Mouse (Mus musculus) cerebellum, adult 18-20 months (tissue): ENCODE data around the gene Rpl23.

Experiments
- DNase-seq, 2 experiments: peaks; one replicate each; pipeline ENCODE4 v3.0.0; 2021

The Rpl23 gene

DNA sequence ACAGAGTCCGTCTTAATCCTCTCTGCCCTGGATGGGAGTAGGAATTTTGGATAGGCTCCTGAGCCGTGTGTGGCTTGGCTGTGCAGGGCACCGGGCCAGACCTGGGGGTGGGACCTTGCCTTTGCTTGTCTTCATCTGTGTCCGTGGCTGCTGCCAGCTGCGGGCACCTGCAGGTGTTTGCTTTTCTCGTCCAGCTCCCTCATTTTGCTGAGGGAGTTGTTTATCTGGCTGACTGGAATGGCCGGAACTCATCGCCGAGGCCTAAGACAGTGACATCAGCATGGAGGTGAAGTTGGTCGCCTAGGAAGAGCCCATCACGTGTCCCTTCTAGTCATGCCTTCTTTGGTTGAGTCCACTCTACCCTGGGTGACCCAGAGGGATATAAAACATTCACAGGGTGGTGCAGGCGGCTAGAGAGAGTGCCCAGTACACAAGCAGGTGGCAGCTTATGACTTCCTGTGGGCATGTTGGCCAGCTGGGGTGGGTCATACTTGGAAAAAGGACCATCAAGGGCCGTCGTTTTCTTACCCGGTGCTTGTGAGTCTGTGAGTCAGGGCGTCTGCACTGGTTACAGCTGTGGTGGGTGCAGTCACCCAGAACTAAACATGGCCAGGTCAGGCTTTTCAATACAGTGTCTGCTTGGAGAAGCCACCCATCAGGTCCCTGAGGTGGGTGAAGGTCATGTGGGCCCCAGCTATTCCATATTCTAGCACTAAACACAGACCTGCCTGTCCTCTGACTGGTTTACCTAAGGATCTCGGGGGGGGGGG is 31.7 kb upstream of the Rpl23 start:
- no peak for DNase-seq

- DNase-seq: no peak
These were observed 30.8 kb upstream of the Rpl23 start for GRCm38 (mm10) chr11:97813085-97813484.

GRCm38 (mm10) chr11:97812491-97812921 is 30.3 kb upstream of the Rpl23 start:
- DNase-seq: no peak

GRCm38 (mm10) chr11:97811569-97812362 is 29.5 kb upstream of the Rpl23 start:
- DNase-seq: no peak

GRCm38 (mm10) chr11:97810970-97811369 is 28.7 kb upstream of the Rpl23 start:
- DNase-seq: no peak

- DNase-seq: no peak
These were observed 28.1 kb upstream of the Rpl23 start for GRCm38 (mm10) chr11:97810356-97810755.

DNA sequence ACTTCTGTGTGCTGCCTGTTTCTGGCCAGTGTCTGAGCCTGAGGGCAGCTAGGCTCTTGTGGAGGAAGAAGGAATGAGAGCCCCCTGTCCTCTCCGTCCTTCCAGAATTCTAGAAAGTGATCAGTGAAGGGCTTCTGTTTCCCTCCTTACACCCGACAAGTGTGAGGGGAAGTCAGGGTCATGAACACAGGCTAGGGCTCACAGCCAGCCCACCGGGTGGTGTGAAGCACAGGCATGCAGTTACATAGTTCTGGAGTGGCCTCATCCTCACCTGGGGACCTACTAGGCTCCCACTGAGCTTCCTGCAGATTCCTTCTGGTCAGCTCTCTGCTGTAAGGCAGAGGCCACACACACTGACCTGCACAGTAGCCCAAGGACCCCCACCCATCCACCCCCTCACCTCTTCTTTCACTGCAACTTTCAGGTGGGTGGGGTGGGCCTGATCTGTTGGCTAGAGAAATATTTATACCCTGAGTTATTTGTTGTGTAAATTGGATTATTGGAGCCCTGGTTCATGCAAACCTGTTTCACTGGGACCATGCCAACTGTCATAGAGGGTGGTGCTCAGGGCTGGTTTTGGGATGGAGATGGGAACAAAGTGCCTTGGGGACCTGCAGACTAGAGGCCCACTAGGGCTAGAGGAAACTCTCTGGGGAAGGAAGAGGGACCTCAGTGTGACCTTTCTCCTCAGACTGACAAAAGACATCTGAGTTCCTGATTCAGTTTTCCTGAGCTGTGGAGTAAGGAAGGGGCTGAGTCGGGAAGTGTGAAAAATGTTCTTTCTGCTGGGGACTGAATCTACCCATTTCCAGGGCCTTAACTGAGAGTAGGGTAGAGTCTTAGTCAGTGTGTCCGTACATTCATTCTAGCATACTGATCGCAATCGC is 27.2 kb upstream of the Rpl23 start:
- peak in 1 of 2 experiments; percentile 21 for DNase-seq

- peak; percentile 67 to 69 for DNase-seq
These were observed 26.5 kb upstream of the Rpl23 start for GRCm38 (mm10) chr11:97808621-97809234.

DNA sequence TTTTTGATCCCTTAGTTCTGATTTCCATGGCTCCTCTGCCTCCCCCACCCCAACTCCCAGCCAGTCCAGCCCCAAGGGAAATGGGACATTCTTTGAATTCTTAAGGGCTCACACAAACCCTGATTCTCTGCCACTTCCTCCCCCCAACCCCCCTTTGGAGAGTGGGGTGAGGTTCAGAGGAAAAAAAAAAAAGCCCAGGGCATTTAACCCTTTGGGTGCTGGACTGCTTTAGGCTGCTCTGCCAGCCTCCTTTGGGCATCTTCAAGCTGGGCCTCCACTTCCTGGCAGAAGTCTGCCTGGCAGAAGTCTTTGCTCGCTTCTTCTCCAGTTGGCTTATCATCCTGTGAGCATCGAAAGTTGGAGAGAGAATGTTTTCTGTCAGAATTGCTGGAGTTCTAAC is 25.9 kb upstream of the Rpl23 start:
- no peak for DNase-seq

DNA sequence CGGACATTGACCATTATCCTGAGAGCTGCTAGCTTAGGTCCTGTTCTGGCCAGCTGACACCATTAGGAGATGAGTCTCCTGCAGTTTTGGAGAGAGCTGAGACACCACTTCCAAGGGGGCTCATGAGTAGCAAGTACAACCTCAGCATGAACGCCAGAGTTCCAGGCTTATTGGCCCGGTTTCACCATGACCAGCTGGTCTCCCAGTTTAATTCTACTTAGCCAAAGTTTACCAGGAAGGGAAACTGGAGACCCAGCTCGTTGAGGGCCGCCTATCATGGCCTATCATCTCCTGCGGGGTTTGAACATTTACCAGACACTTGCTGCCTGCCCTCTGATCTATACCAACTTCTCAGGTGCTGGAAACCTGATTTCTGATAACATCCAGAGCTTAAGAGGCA is 25.4 kb upstream of the Rpl23 start:
- DNase-seq: no peak

- DNase-seq: peak in 1 of 2 experiments; percentile 11
These were observed 24.4 kb upstream of the Rpl23 start for GRCm38 (mm10) chr11:97806613-97806964.

DNA sequence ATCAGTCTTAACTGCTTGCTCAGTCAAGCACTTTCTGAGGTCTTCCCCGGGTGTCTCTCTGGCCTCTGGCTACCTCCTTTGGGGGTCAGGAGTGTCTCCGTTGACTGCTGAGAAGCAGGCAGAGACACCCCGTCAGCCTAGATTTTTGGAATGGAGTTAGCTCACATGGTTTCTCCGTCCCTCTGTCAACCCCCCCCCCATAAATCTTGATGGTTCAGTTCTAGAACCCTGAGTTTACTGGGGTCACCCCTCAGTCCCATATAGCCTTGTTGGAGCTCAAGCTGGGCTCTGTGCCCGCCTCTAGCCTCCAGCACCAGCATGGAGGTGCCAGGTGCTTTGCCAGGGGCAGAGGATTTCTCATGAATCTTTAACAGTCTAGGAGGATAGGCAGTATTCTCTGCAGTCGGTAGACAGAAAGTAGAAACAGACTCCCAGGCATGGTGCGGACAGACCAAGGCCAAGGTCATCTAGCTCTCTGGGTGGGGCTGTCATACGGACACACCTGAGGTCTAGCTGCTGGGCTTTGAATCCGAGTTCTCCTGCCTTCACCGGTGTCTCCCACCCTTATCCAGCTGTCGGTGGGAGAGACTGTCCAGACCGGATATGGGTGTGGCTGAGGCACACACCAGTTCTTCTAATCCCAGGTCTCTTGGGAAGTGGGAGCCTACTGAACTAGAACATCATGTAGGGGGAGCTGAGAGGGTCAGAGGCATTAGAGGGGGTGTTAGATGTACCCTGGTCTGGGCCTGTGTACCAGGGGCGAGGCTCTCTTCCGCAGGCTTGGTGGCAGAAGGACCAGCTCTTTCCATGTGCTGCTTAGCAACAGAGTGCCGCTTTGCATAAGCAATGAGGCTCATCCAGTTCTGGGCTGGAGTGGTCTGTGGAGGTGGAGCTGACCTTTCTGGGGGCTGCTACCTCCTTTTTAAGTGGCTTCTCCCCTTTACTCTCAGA is 23.7 kb upstream of the Rpl23 start:
- DNase-seq: peak in 1 of 2 experiments; percentile 44

- DNase-seq: peak in 1 of 2 experiments; percentile 37
These were observed 22.8 kb upstream of the Rpl23 start for GRCm38 (mm10) chr11:97804841-97805661.

DNA sequence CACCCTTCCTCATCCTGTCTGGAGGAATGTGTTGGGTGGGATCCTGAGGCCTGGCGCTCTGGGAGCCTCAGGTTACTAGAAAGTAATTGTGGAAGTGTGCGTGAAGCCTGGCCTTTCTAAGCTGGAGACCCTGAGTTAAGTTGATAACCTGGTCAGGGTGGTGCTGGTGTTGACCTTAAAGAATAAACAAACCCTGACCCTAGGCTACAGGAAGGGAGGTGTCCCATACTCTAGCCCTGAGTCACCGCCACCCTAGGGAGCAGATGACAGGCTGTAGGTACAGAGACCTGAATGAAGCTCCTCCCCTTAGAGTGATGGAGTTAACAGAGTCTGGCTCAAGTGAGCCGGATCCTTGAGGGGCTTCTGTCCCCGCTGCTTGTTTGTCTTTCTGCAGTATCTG is 21.6 kb upstream of the Rpl23 start:
- peak in 1 of 2 experiments; percentile 8 for DNase-seq

DNA sequence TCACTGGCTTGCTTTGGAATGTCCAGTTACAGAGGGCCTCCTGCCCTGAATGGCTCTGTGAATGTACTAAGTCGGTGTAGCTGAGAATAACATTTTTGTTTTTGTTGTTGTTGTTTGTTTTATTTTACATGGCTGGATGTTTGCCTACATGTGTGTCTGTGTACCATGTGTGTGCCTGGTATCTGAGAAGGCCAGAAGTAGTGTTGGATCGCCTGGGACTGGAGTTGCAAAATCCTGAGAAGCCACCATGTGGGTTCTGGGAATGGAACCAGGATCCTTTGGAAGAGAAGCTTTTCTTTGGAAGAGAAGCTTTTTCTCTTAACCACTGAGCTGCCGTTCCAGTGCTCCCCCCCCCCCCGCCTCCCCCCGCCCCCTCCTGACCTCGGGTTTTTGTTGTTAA is 20.3 kb upstream of the Rpl23 start:
- peak in 1 of 2 experiments; percentile 15 for DNase-seq

DNA sequence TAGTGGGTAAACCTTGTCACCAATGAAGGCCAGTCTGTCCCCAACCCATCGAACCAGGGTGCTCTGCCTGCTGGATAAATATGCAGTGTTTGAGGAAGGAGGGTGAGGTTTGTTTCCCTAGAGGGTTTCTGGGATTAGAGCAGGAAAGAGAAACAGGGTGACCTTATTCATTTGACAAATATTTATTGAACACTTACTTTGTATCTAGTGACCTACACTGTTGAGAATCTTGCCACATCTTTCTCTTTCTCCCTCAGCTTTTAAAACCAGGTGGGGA is 19.9 kb upstream of the Rpl23 start:
- peak in 1 of 2 experiments; percentile 3 for DNase-seq

DNA sequence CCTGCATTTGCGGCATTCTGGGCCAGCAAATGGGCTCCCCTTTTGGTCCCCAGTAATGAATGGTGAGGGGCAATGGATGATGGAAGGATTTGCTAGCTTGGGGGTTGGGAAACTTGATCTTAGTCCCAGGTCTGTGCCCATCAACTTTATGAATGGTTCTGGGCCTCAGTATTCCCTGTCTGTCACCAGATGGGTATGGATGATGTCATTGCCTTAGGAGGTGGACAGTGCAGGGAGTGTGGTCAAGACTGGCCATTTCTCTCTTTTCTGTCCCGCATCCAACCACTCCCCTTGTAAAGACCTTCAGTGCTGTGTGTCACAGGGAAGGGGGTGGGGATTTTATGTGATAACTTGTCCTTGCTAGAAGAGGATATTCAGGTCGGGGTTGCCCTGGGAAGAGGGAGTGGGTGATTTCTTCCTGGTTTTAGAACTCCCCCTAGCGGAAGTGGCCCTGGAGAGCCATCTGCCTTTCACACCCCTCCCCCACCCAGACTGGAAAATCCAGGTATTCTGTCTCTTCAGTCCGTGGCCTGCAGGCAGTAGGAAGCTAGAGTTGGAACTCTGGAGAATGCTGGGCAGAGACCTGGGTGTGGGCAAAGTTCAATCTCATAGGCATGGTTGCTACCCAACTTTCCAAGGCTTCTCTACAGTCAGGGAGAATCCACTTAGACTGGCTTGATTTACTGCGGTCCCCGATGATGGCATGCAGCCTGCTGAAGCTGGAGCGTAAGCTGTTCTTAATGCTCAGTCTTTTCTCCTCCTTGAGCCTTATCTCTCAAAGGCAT is 19.4 kb upstream of the Rpl23 start:
- DNase-seq: peak; percentile 66 to 67

- DNase-seq: peak in 1 of 2 experiments; percentile 42
These were observed 18.6 kb upstream of the Rpl23 start for GRCm38 (mm10) chr11:97800691-97801408.
